30 mouse cellular contexts compared by ENCODE assay signal in genomic region chr12:95315151-95315750, GRCm38 (mm10).
A peak's percentile ranks its signal among the peaks of the same experiment; 100 is the strongest.
DNase-seq lines count a peak whose midpoint lies in the region; ATAC-seq and TF ChIP-seq lines count a peak whose summit lies in the region.
"Had no signal": no experiment of that assay in that cellular context is flagged by ENCODE, and none has a peak within 500 bp of the region (broad histone marks: within the 10 kb centered on the region; RNA-seq: fewer than 3 reads in every experiment).

No protein-coding gene starts in this region.

- peak overlapping the region; percentile 81 for H3K27ac ChIP-seq in left cerebral cortex, adult 2 months
- no peak overlapping the region for H3K27ac ChIP-seq in neural tube, embryonic 15.5 days (replicated peaks)
- H3K27ac ChIP-seq: embryonic facial prominence, embryonic 13.5 days; embryonic facial prominence, embryonic 15.5 days; forebrain, embryonic 10.5 days; forebrain, embryonic 12.5 days had no signal

- H3K27me3 ChIP-seq in neural tube, embryonic 15.5 days (replicated peaks), result no peaks in the 10 kb centered on the region
- H3K27me3 ChIP-seq: CH12.LX; embryonic facial prominence, embryonic 13.5 days; embryonic facial prominence, embryonic 15.5 days; forebrain, embryonic 12.5 days; Patski had no signal

- ATAC-seq in neural tube, embryonic 15.5 days (ENCODE audit: low FRiP score), result no peak
- ATAC-seq: activated CD4-positive, CD25-positive, alpha-beta regulatory T cell, adult 4 months; CD4-positive, CD25-positive, alpha-beta regulatory T cell, adult 4 months; forebrain, embryonic 14.5 days; forebrain, embryonic 16.5 days; Patski had no signal

- no peak overlapping the region for H3K4me3 ChIP-seq in left cerebral cortex, adult 2 months
- no peak overlapping the region for H3K4me3 ChIP-seq in neural tube, embryonic 15.5 days (replicated peaks)
- H3K4me3 ChIP-seq: embryonic facial prominence, embryonic 13.5 days; embryonic facial prominence, embryonic 15.5 days; erythroblast, embryonic 14.5 days; forebrain, embryonic 10.5 days; forebrain, embryonic 12.5 days had no signal

- H3K9me3 ChIP-seq in neural tube, embryonic 15.5 days (replicated peaks), result no peaks in the 10 kb centered on the region
- H3K9me3 ChIP-seq: embryonic facial prominence, embryonic 13.5 days; embryonic facial prominence, embryonic 15.5 days; forebrain, embryonic 10.5 days; forebrain, embryonic 12.5 days had no signal

- peak; percentile 35 to 55 for DNase-seq in frontal cortex, adult 2 months (ENCODE audit: extremely low spot score in 1 of 2, low spot score in 1 of 2)
- DNase-seq in frontal cortex, postnatal 14 days (ENCODE audit: low spot score in 2 of 2), result no peak
- DNase-seq in left cerebral cortex, adult 2 months (ENCODE audit: extremely low spot score in 1 of 2, low spot score in 2 of 2), result no peak
- DNase-seq in left cerebral cortex, postnatal 36 days (ENCODE audit: low spot score in 2 of 2), result no peak
- DNase-seq in brain, adult 2 months (ENCODE audit: low read depth, low spot score), result peak; percentile 85
- peak; percentile 22 to 29 for DNase-seq in left cerebral cortex, adult 9 months (ENCODE audit: low spot score in 2 of 2)
- DNase-seq in B cell, adult 2 months, result no peak
- DNase-seq: adrenal gland, adult 8-10 months; adrenal gland, postnatal 14 days; adrenal gland, postnatal 36 days; cerebellum, adult 11 months; cerebellum, adult 18-20 months; cerebellum, adult 8-10 months; cerebellum, adult 9-11 months; cerebellum, postnatal 14 days; cerebellum, postnatal 36 days; embryo, embryonic 11 days had no signal

- H3K36me3 ChIP-seq in neural tube, embryonic 15.5 days, result no peaks in the 10 kb centered on the region
- H3K36me3 ChIP-seq: embryonic facial prominence, embryonic 13.5 days; embryonic facial prominence, embryonic 15.5 days; forebrain, embryonic 10.5 days; forebrain, embryonic 12.5 days; G1E had no signal

- H3K9ac ChIP-seq in neural tube, embryonic 15.5 days (replicated peaks), result no peak overlapping the region
- H3K9ac ChIP-seq: embryonic facial prominence, embryonic 13.5 days; embryonic facial prominence, embryonic 15.5 days; forebrain, embryonic 12.5 days had no signal

- 94% methylated on average over 2 of the region's 2 CpGs for WGBS in neural tube, embryonic 15.5 days

- no peak overlapping the region for H3K4me2 ChIP-seq in neural tube, embryonic 15.5 days
- H3K4me2 ChIP-seq: embryonic facial prominence, embryonic 13.5 days; embryonic facial prominence, embryonic 15.5 days; forebrain, embryonic 12.5 days had no signal

- TF ChIP-seq CTCF in left cerebral cortex, adult 2 months (IDR thresholded peaks at IDR 0.05), result no peak

- no peaks in the 10 kb centered on the region for H3K4me1 ChIP-seq in neural tube, embryonic 15.5 days
- H3K4me1 ChIP-seq: embryonic facial prominence, embryonic 13.5 days; embryonic facial prominence, embryonic 15.5 days; forebrain, embryonic 10.5 days; forebrain, embryonic 12.5 days had no signal

- intact Hi-C loops in left cerebral cortex, adult 2 months (cut with DNase I), result loop anchor here (5.0 to 10.0 kb wide), 4 partner anchors 72 to 560 kb away; no protein-coding TSS in a partner anchor
- intact Hi-C loops in left cerebral cortex, postnatal 36 days (cut with DNase I), result no loop called here

Comparison
In these comparisons a context has a peak if more than half of its experiments do, and no peak if none do; other contexts are left out.
1. DNase-seq: peak in frontal cortex, adult 2 months (2 of 2), brain, adult 2 months (single experiment) and left cerebral cortex, adult 9 months (2 of 2); none in frontal cortex, postnatal 14 days (0 of 2), left cerebral cortex, adult 2 months (0 of 2), left cerebral cortex, postnatal 36 days (0 of 2) and B cell, adult 2 months (0 of 2).